Mouse (Mus musculus) forebrain, embryonic 14.5 days (tissue): ENCODE data around the gene Gm19684. TPM values are rescaled to one million over a fixed set of nuclear protein-coding genes. Genes with fewer than 3 reads are reported as not detected.
"Not testable (repeated sequence)": the region's sequence is repeated elsewhere in the genome, so short reads cannot be mapped to it uniquely, and the experiment has no call there.

Experiments used
- ATAC-seq: fragments of 200-750 bp; cut with Nextera tagmentation; 2 replicates; pipeline ENCODE4 v1.8.0; 2017; ENCODE audit warnings: mild to moderate bottlenecking, moderate library complexity
- DNase-seq: peaks from one replicate; pipeline ENCODE4 v3.0.0-alpha.2; 2015; ENCODE audit warnings: low spot score
- H3K27ac ChIP-seq: fragments of 300-500 bp; sonication (generic); 2 replicates; pipeline ENCODE4 v1.5.1; 2014; ENCODE audit warnings: low read depth, mild to moderate bottlenecking, control low read depth, low read length, moderate library complexity
- H3K27me3 ChIP-seq: fragments of 300-500 bp; sonication (generic); replicated peaks from 2 replicates; pipeline ENCODE4 v1.6.1; 2014; ENCODE audit warnings: low read length, control low read depth, mixed read lengths; ENCODE audit not compliant: control insufficient read depth, insufficient read depth
- H3K36me3 ChIP-seq: fragments of 300-500 bp; sonication (generic); 2 replicates; pipeline ENCODE4 v1.6.1; 2014; ENCODE audit warnings: low read length, control low read depth; ENCODE audit not compliant: control insufficient read depth, insufficient read depth
- H3K4me1 ChIP-seq: fragments of 300-500 bp; sonication (generic); 2 replicates; pipeline ENCODE4 v1.6.1; 2014; ENCODE audit warnings: antibody characterized with exemption, low read length, control low read depth; ENCODE audit not compliant: control insufficient read depth, insufficient read depth
- H3K4me2 ChIP-seq: fragments of 300-500 bp; sonication (generic); 2 replicates; pipeline ENCODE4 v1.6.1; 2014; ENCODE audit warnings: mild to moderate bottlenecking, control low read depth, low read length
- H3K4me3 ChIP-seq: fragments of 300-500 bp; sonication (generic); 2 replicates; pipeline ENCODE4 v1.5.1; 2014; ENCODE audit warnings: low read depth, low read length, control low read depth
- H3K9ac ChIP-seq: fragments of 300-500 bp; sonication (generic); 2 replicates; pipeline ENCODE4 v1.6.1; 2014; ENCODE audit warnings: mild to moderate bottlenecking, low read length, control low read depth, moderate library complexity
- H3K9me3 ChIP-seq: fragments of 300-500 bp; sonication (generic); replicated peaks from 2 replicates; pipeline ENCODE4 v1.6.1; 2016; ENCODE audit warnings: low read length, control low read depth, mixed read lengths; ENCODE audit not compliant: control insufficient read depth
- WGBS: fragments of 180-500 bp; shearing (Covaris S2); extraction: QIAGEN DNeasy Blood & Tissue Kit; methylation state at CpG from one replicate; pipeline ENCODE4 v1.1.7; 2014; 5-methylcytosine and 5-hydroxymethylcytosine counted together
- polyA plus RNA-seq: library from polyadenylated mRNA; unstranded; fragments of >200 nt; fragmentation: Nextera tagmentation; extraction: Ambion mirVana; gene quantifications from 2 replicates; pipeline ENCODE4 v1.2.1, GENCODE M21; 2014

Gene Gm19684
- polyA plus RNA-seq, result not detected in 2 replicates

GRCm38 (mm10) chr17:36121352-36122020 is at the start of gene Gm19684:
Gene Gm19684, plus strand, starts transcription at chr17:36121678.
- H3K27me3 ChIP-seq, H3K36me3 ChIP-seq, H3K27ac ChIP-seq, H3K4me3 ChIP-seq, H3K9ac ChIP-seq, H3K9me3 ChIP-seq, H3K4me1 ChIP-seq, ATAC-seq: not testable (repeated sequence)
- DNase-seq, result peak; percentile 57
- 7% methylated on average over 8 of the region's 8 CpGs for WGBS
- peak within 1 kb of the TSS; percentile 21; the same call in 1 of the 2 replicates for H3K4me2 ChIP-seq

GRCm38 (mm10) chr17:36081901-36082300 is 39.6 kb upstream of the Gm19684 start:
- not testable (repeated sequence) for H3K4me3 ChIP-seq, H3K27me3 ChIP-seq, H3K9ac ChIP-seq, H3K27ac ChIP-seq, H3K4me1 ChIP-seq, H3K36me3 ChIP-seq, H3K9me3 ChIP-seq, DNase-seq, H3K4me2 ChIP-seq, ATAC-seq

GRCm38 (mm10) chr17:36082519-36083232 is 38.8 kb upstream of the Gm19684 start:
- not testable (repeated sequence) for ATAC-seq, DNase-seq, H3K27ac ChIP-seq, H3K27me3 ChIP-seq, H3K9me3 ChIP-seq, H3K36me3 ChIP-seq, H3K4me1 ChIP-seq
- peak overlapping the region; percentile 42; the same call in 1 of the 2 replicates for H3K9ac ChIP-seq
- peak overlapping the region; percentile 78 for H3K4me2 ChIP-seq
- WGBS, result 52% methylated on average over 3 of the region's 6 CpGs
- peak overlapping the region; percentile 40 for H3K4me3 ChIP-seq

GRCm38 (mm10) chr17:36083266-36083869 is 38.1 kb upstream of the Gm19684 start:
- H3K4me2 ChIP-seq, result peak overlapping the region; percentile 78
- H3K9me3 ChIP-seq, result no peaks in the 10 kb centered on the region
- peak overlapping the region; percentile 40 for H3K4me3 ChIP-seq
- under 1% methylated on average over 43 of the region's 46 CpGs for WGBS
- H3K36me3 ChIP-seq, result no peaks in the 10 kb centered on the region
- H3K27ac ChIP-seq, result no peak overlapping the region
- no peaks in the 10 kb centered on the region for H3K27me3 ChIP-seq
- DNase-seq (peak; percentile 42), ATAC-seq (peak; percentile 66)
- H3K4me1 ChIP-seq, result no peaks in the 10 kb centered on the region
- peak overlapping the region; percentile 42 for H3K9ac ChIP-seq

GRCm38 (mm10) chr17:36083870-36084451 is 37.5 kb upstream of the Gm19684 start:
- ATAC-seq (peak; percentile 52), DNase-seq (peak; percentile 2)
- no peaks in the 10 kb centered on the region for H3K9me3 ChIP-seq
- no peaks in the 10 kb centered on the region for H3K4me1 ChIP-seq
- WGBS, result under 1% methylated on average over 32 of the region's 42 CpGs
- H3K27ac ChIP-seq, result no peak overlapping the region
- peak overlapping the region; percentile 40 for H3K4me3 ChIP-seq
- no peaks in the 10 kb centered on the region for H3K36me3 ChIP-seq
- H3K27me3 ChIP-seq, result no peaks in the 10 kb centered on the region
- peak overlapping the region; percentile 78 for H3K4me2 ChIP-seq
- peak overlapping the region; percentile 42 for H3K9ac ChIP-seq

- ATAC-seq, H3K9me3 ChIP-seq, DNase-seq, H3K27me3 ChIP-seq, H3K4me3 ChIP-seq, H3K4me2 ChIP-seq, H3K27ac ChIP-seq, H3K36me3 ChIP-seq, H3K9ac ChIP-seq, H3K4me1 ChIP-seq: not testable (repeated sequence)
- 82% methylated on average over 1 of the region's 1 CpGs for WGBS
Observed at GRCm38 (mm10) chr17:36085976-36086375, 35.5 kb upstream of the Gm19684 start.

GRCm38 (mm10) chr17:36091933-36092332 is 29.5 kb upstream of the Gm19684 start:
- WGBS, result no CpG with 5 or more reads among the region's 2 CpGs
- not testable (repeated sequence) for H3K36me3 ChIP-seq, H3K4me3 ChIP-seq, H3K4me2 ChIP-seq, H3K9ac ChIP-seq, H3K27ac ChIP-seq, ATAC-seq, DNase-seq, H3K9me3 ChIP-seq, H3K27me3 ChIP-seq, H3K4me1 ChIP-seq

- not testable (repeated sequence) for H3K9ac ChIP-seq, H3K9me3 ChIP-seq, H3K4me3 ChIP-seq, H3K27ac ChIP-seq, H3K27me3 ChIP-seq, H3K4me2 ChIP-seq, ATAC-seq, H3K4me1 ChIP-seq, DNase-seq, H3K36me3 ChIP-seq
Observed at GRCm38 (mm10) chr17:36092520-36092919, 29.0 kb upstream of the Gm19684 start.
